Mouse (Mus musculus) MEL (cell line): ENCODE data around the gene Tnfsf15. TPM values are rescaled to one million over a fixed set of nuclear protein-coding genes. Genes with fewer than 3 reads are reported as not detected.

ENCODE experiments used
- DNase-seq: peaks from one replicate; pipeline ENCODE4 v3.0.0; 2011; ENCODE audit warnings: low read depth, low spot score
- H3K27ac ChIP-seq: 2 replicates; pipeline ENCODE4 v1.5.1; 2012; ENCODE audit warnings: low read depth, mild to moderate bottlenecking, control low read depth, low read length, moderate library complexity; ENCODE audit not compliant: control insufficient read depth
- H3K27me3 ChIP-seq, 2 experiments: fragments of 150-350 bp in 1 of 2; sonication (generic) in 1 of 2; 2 replicates each; pipeline ENCODE4 v1.6.1; 2012; ENCODE audit warnings: low read length in 2 of 2, mild to moderate bottlenecking in 2 of 2, improper control_type of control experiment in 1 of 2, moderate library complexity in 1 of 2; ENCODE audit not compliant: insufficient read depth in 2 of 2, control insufficient read depth in 1 of 2
- H3K36me3 ChIP-seq, 2 experiments: 2 replicates each; pipeline ENCODE4 v1.6.1; 2012 to 2014; ENCODE audit warnings: low read length in 2 of 2, improper control_type of control experiment in 1 of 2, inconsistent platforms in 1 of 2, mild to moderate bottlenecking in 1 of 2; ENCODE audit not compliant: insufficient read depth in 2 of 2, control insufficient read depth in 1 of 2
- H3K4me1 ChIP-seq, 2 experiments: fragments of 150-350 bp in 1 of 2; sonication (generic) in 1 of 2; 2 replicates each; pipeline ENCODE4 v1.6.1; 2012; ENCODE audit warnings: low read length in 2 of 2, improper control_type of control experiment in 1 of 2, mild to moderate bottlenecking in 1 of 2; ENCODE audit not compliant: insufficient read depth in 2 of 2, control insufficient read depth in 1 of 2
- H3K4me3 ChIP-seq, 2 experiments: fragments of 150-350 bp in 1 of 2; sonication (generic) in 1 of 2; 2 replicates each; pipeline ENCODE4 v1.5.1; 2012; ENCODE audit warnings: low read depth in 2 of 2, low read length in 2 of 2, mild to moderate bottlenecking in 2 of 2, moderate library complexity in 2 of 2, control low read depth in 1 of 2, improper control_type of control experiment in 1 of 2; ENCODE audit not compliant: control insufficient read depth in 1 of 2, insufficient read depth in 1 of 2
- H3K79me2 ChIP-seq: 2 replicates; pipeline ENCODE4 v1.6.1; 2012; ENCODE audit warnings: mild to moderate bottlenecking, low read length, moderate library complexity; ENCODE audit not compliant: control insufficient read depth, poor library complexity, insufficient read depth
- H3K9ac ChIP-seq: 2 replicates; pipeline ENCODE4 v1.6.1; 2012; ENCODE audit warnings: low read depth, mild to moderate bottlenecking, control low read depth, low read length, moderate library complexity; ENCODE audit not compliant: control insufficient read depth, poor library complexity, severe bottlenecking
- H3K9me3 ChIP-seq: fragments of 150-350 bp; sonication (generic); replicated peaks from 2 replicates; pipeline ENCODE4 v1.6.1; 2012; ENCODE audit warnings: mild to moderate bottlenecking, low read length, improper control_type of control experiment, moderate library complexity; ENCODE audit not compliant: insufficient read depth
- CHD1 ChIP-seq: IDR thresholded peaks from 2 replicates; pipeline ENCODE4 v1.6.1; 2012; ENCODE audit warnings: low read depth, mild to moderate bottlenecking, inconsistent platforms, low read length, improper control_type of control experiment
- CHD2 ChIP-seq: IDR thresholded peaks from 2 replicates; pipeline ENCODE4 v1.6.1; 2011; ENCODE audit warnings: low read length, improper control_type of control experiment
- EP300 ChIP-seq, 2 experiments: IDR thresholded peaks; 2 replicates each; pipeline ENCODE4 v1.6.1; 2011; ENCODE audit warnings: improper control_type of control experiment in 2 of 2, low read length in 2 of 2, low read depth in 1 of 2, mild to moderate bottlenecking in 1 of 2
- GABPA ChIP-seq: IDR thresholded peaks from 2 replicates; pipeline ENCODE4 v1.6.1; 2012; ENCODE audit warnings: low read depth, mild to moderate bottlenecking, inconsistent platforms, low read length, improper control_type of control experiment, moderate library complexity
- KAT2A ChIP-seq: conservative IDR thresholded peaks from 2 replicates; pipeline ENCODE4 v1.6.1; 2012; ENCODE audit warnings: low read depth, low read length, improper control_type of control experiment, inconsistent platforms
- POLR2A ChIP-seq, 2 experiments: IDR thresholded peaks; 2 replicates each; pipeline ENCODE4 v1.6.1; 2011 to 2012; ENCODE audit warnings: low read length in 2 of 2, mild to moderate bottlenecking in 2 of 2, control low read depth in 1 of 2, improper control_type of control experiment in 1 of 2, low read depth in 1 of 2, moderate library complexity in 1 of 2; ENCODE audit not compliant: control insufficient read depth in 1 of 2, insufficient read depth in 1 of 2, poor library complexity in 1 of 2
- POLR2AphosphoS5 ChIP-seq: IDR thresholded peaks from 2 replicates; pipeline ENCODE4 v1.6.1; 2012; ENCODE audit warnings: low read depth, borderline replicate concordance, mild to moderate bottlenecking, inconsistent platforms, low read length, moderate library complexity, mixed read lengths
- RCOR1 ChIP-seq: IDR thresholded peaks from 2 replicates; pipeline ENCODE4 v1.6.1; 2012; ENCODE audit warnings: low read depth, mild to moderate bottlenecking, inconsistent platforms, low read length, improper control_type of control experiment
- TAL1 ChIP-seq: IDR thresholded peaks from 2 replicates; pipeline ENCODE4 v1.6.1; 2012; ENCODE audit warnings: mild to moderate bottlenecking, inconsistent platforms, low read length, moderate library complexity, mixed read lengths
- TBP ChIP-seq: IDR thresholded peaks from 2 replicates; pipeline ENCODE4 v1.8.0; 2011; ENCODE audit warnings: low read depth, low read length, improper control_type of control experiment
- TCF12 ChIP-seq: IDR thresholded peaks from 2 replicates; pipeline ENCODE4 v1.6.1; 2014; ENCODE audit warnings: low read depth, mild to moderate bottlenecking, inconsistent platforms, low read length, improper control_type of control experiment, moderate library complexity
- USF2 ChIP-seq, 2 experiments: IDR thresholded peaks; 2 replicates each; pipeline ENCODE4 v1.6.1; 2011 to 2012; ENCODE audit warnings: improper control_type of control experiment in 2 of 2, low read length in 2 of 2, borderline replicate concordance in 1 of 2, inconsistent platforms in 1 of 2, low read depth in 1 of 2, mild to moderate bottlenecking in 1 of 2; ENCODE audit not compliant: insufficient read depth in 1 of 2
- polyA plus RNA-seq, 2 experiments: library from polyadenylated mRNA; stranded (reverse) in 1 of 2; unstranded in 1 of 2; fragments of >175 nt in 1 of 2; fragments of >200 nt in 1 of 2; gene quantifications; 2 replicates each; pipeline versions ENCODE4 v1.2.1 to v1.2.4; 2012; ENCODE audit warnings: low replicate concordance in 2 of 2, low read depth in 1 of 2; ENCODE audit not compliant: insufficient read length in 2 of 2, insufficient read depth in 1 of 2, missing spikeins in 1 of 2
- total RNA-seq: library from RNA; depleted of rRNA; stranded (reverse); fragments of 300-350 nt; gene quantifications from 2 replicates; pipeline ENCODE4 v1.2.3, GENCODE M21; 2012

The Tnfsf15 gene
- total and polyA plus RNA-seq, 3 experiments = not detected

- H3K4me1 ChIP-seq = no peaks in the 10 kb centered on the region
- H3K79me2 ChIP-seq = no peaks in the 10 kb centered on the region
- no peaks in the 10 kb centered on the region for H3K27me3 ChIP-seq
- no peak overlapping the region for H3K9ac ChIP-seq
- TF ChIP-seq KAT2A (no peak), USF2 (IDR thresholded peaks at IDR 0.05; ENCODE audit: borderline replicate concordance in 1 of 2, insufficient read depth in 1 of 2, low read depth in 1 of 2, low read length in 2 of 2) (no peak), POLR2AphosphoS5 (no peak), TBP (no peak)
- TF ChIP-seq, all 39 proteins: peak for 0
- no peak overlapping the region for H3K27ac ChIP-seq
- no peak for DNase-seq
- H3K4me3 ChIP-seq = no peak overlapping the region
- H3K36me3 ChIP-seq = no peaks in the 10 kb centered on the region
- no peaks in the 10 kb centered on the region for H3K9me3 ChIP-seq
Measured at GRCm38 (mm10) chr4:63754467-63755020, 9.6 kb upstream of the Tnfsf15 start.

- Histone ChIP-seq H3K9ac (no peak overlapping the region), H3K79me2 (no peaks in the 10 kb centered on the region), H3K36me3 (no peaks in the 10 kb centered on the region), H3K27me3 (no peaks in the 10 kb centered on the region), H3K4me1 (no peaks in the 10 kb centered on the region), H3K9me3 (no peaks in the 10 kb centered on the region), H3K27ac (no peak overlapping the region), H3K4me3 (no peak overlapping the region)
- DNase-seq = no peak
- TF ChIP-seq TBP (no peak), RCOR1 (no peak), EP300 (IDR thresholded peaks at IDR 0.05; ENCODE audit: low read depth in 1 of 2, low read length in 2 of 2) (no peak), GABPA (no peak), CHD2 (no peak), TCF12 (no peak), POLR2A (IDR thresholded peaks at IDR 0.05; ENCODE audit: control insufficient read depth in 1 of 2, insufficient read depth in 1 of 2, low read depth in 1 of 2, low read length in 2 of 2, poor library complexity in 1 of 2) (no peak), CHD1 (no peak), USF2 (IDR thresholded peaks at IDR 0.05; ENCODE audit: borderline replicate concordance in 1 of 2, insufficient read depth in 1 of 2, low read depth in 1 of 2, low read length in 2 of 2) (no peak), TAL1 (no peak)
Measured at GRCm38 (mm10) chr4:63753855-63754254, 8.9 kb upstream of the Tnfsf15 start.
